Mouse (Mus musculus) hindbrain, embryonic 15.5 days (tissue): ENCODE data around the gene Fbxo10. TPM values are rescaled to one million over a fixed set of nuclear protein-coding genes. Genes with fewer than 3 reads are reported as not detected.
A peak's percentile ranks its signal among the peaks of the same experiment; 100 is the strongest.
"Not testable (repeated sequence)": the region's sequence is repeated elsewhere in the genome, so short reads cannot be mapped to it uniquely, and the experiment has no call there.

Experiments used
- ATAC-seq: fragments of 200-750 bp; cut with Nextera tagmentation; 2 replicates; pipeline ENCODE4 v1.8.0; 2017; ENCODE audit warnings: low read depth, moderate number of reproducible peaks, moderate TSS enrichment; ENCODE audit not compliant: low FRiP score
- H3K27ac ChIP-seq: fragments of 300-500 bp; sonication (generic); replicated peaks from 2 replicates; pipeline ENCODE4 v1.5.1; 2015; ENCODE audit warnings: mild to moderate bottlenecking, inconsistent platforms
- H3K27me3 ChIP-seq: fragments of 300-500 bp; sonication (generic); 2 replicates; pipeline ENCODE4 v1.6.1; 2015; ENCODE audit warnings: control low read depth, inconsistent platforms
- H3K36me3 ChIP-seq: fragments of 300-500 bp; sonication (generic); 2 replicates; pipeline ENCODE4 v1.6.1; 2015; ENCODE audit warnings: control low read depth, inconsistent platforms
- H3K4me1 ChIP-seq: fragments of 300-500 bp; sonication (generic); replicated peaks from 2 replicates; pipeline ENCODE4 v1.6.1; 2015; ENCODE audit warnings: control low read depth, inconsistent platforms
- H3K4me2 ChIP-seq: fragments of 300-500 bp; sonication (generic); 2 replicates; pipeline ENCODE4 v1.6.1; 2015; ENCODE audit warnings: moderate library complexity, mild to moderate bottlenecking, inconsistent platforms
- H3K4me3 ChIP-seq: fragments of 300-500 bp; sonication (generic); 2 replicates; pipeline ENCODE4 v1.5.1; 2015; ENCODE audit warnings: mild to moderate bottlenecking, inconsistent platforms
- H3K9ac ChIP-seq: fragments of 300-500 bp; sonication (generic); 2 replicates; pipeline ENCODE4 v1.6.1; 2015; ENCODE audit warnings: inconsistent platforms
- H3K9me3 ChIP-seq: fragments of 300-500 bp; sonication (generic); 2 replicates; pipeline ENCODE4 v1.6.1; 2016; ENCODE audit warnings: control low read depth, inconsistent platforms
- WGBS: fragments of 180-500 bp; shearing (Covaris S2); methylation state at CpG from one replicate; pipeline ENCODE4 v1.1.7; 2015; 5-methylcytosine and 5-hydroxymethylcytosine counted together
- polyA plus RNA-seq: library from polyadenylated mRNA; unstranded; fragments of >200 nt; fragmentation: Nextera tagmentation; extraction: Ambion mirVana; gene quantifications from 2 replicates; pipeline ENCODE4 v1.2.1, GENCODE M21; 2015

The Fbxo10 gene
- polyA plus RNA-seq, 1 experiment from 2014 or later, result 19.0 TPM

GRCm38 (mm10) chr4:45081041-45081440 lies 3.4 kb downstream of the Fbxo10 start:
- not testable (repeated sequence) for H3K27ac ChIP-seq, H3K9me3 ChIP-seq, H3K9ac ChIP-seq, ATAC-seq, H3K4me3 ChIP-seq, H3K27me3 ChIP-seq, H3K4me2 ChIP-seq, H3K36me3 ChIP-seq
- 95% methylated on average over 4 of the region's 4 CpGs for WGBS
- peaks cover 22% of the 10 kb centered on the region for H3K4me1 ChIP-seq

- Histone ChIP-seq H3K4me1 (peaks cover 9% of the 10 kb centered on the region; the same call in 1 of the 2 replicates), H3K36me3 (no peaks in the 10 kb centered on the region), H3K27me3 (no peaks in the 10 kb centered on the region), H3K27ac (no peak overlapping the region), H3K9ac (no peak overlapping the region), H3K4me2 (no peak overlapping the region), H3K4me3 (no peak overlapping the region), H3K9me3 (no peaks in the 10 kb centered on the region)
- no peak for ATAC-seq
- 79% methylated on average over 6 of the region's 6 CpGs for WGBS
Measured at GRCm38 (mm10) chr4:45073544-45073943, 10.9 kb downstream of the Fbxo10 start.

GRCm38 (mm10) chr4:45072261-45072973 lies 12.0 kb downstream of the Fbxo10 start:
- Histone ChIP-seq H3K4me3 (no peak overlapping the region), H3K27me3 (no peaks in the 10 kb centered on the region), H3K27ac (no peak overlapping the region), H3K36me3 (no peaks in the 10 kb centered on the region), H3K4me1 (peaks cover 9% of the 10 kb centered on the region; the same call in 1 of the 2 replicates), H3K9ac (no peak overlapping the region), H3K9me3 (no peaks in the 10 kb centered on the region), H3K4me2 (no peak overlapping the region)
- 77% methylated on average over 15 of the region's 15 CpGs for WGBS
- no peak for ATAC-seq

- WGBS, result 94% methylated on average over 4 of the region's 4 CpGs
- H3K4me1 ChIP-seq, result peaks cover 9% of the 10 kb centered on the region
- no peak overlapping the region for H3K9ac ChIP-seq
- H3K27me3 ChIP-seq, result no peaks in the 10 kb centered on the region
- H3K9me3 ChIP-seq, result no peaks in the 10 kb centered on the region
- H3K36me3 ChIP-seq, result no peaks in the 10 kb centered on the region
- H3K4me3 ChIP-seq, result no peak overlapping the region
- ATAC-seq, result no peak
- H3K4me2 ChIP-seq, result no peak overlapping the region
- no peak overlapping the region for H3K27ac ChIP-seq
Measured at GRCm38 (mm10) chr4:45067742-45068141, 16.7 kb downstream of the Fbxo10 start.

- Histone ChIP-seq H3K9me3 (no peaks in the 10 kb centered on the region), H3K9ac (no peak overlapping the region), H3K27me3 (no peaks in the 10 kb centered on the region), H3K27ac (no peak overlapping the region), H3K4me2 (no peak overlapping the region), H3K36me3 (peaks cover 8% of the 10 kb centered on the region), H3K4me1 (peaks cover 9% of the 10 kb centered on the region), H3K4me3 (no peak overlapping the region)
- 57% methylated on average over 2 of the region's 2 CpGs for WGBS
- ATAC-seq, result no peak
Measured at GRCm38 (mm10) chr4:45066036-45066730, 18.2 kb downstream of the Fbxo10 start.

GRCm38 (mm10) chr4:45064577-45064976 lies 19.8 kb downstream of the Fbxo10 start:
- ATAC-seq, result no peak
- H3K9me3 ChIP-seq, result no peaks in the 10 kb centered on the region
- H3K4me2 ChIP-seq, result no peak overlapping the region
- no peaks in the 10 kb centered on the region for H3K27me3 ChIP-seq
- WGBS, result 89% methylated on average over 2 of the region's 2 CpGs
- peaks cover 8% of the 10 kb centered on the region for H3K4me1 ChIP-seq
- H3K27ac ChIP-seq, result no peak overlapping the region
- peaks cover 19% of the 10 kb centered on the region for H3K36me3 ChIP-seq
- no peak overlapping the region for H3K4me3 ChIP-seq
- no peak overlapping the region for H3K9ac ChIP-seq

- ATAC-seq, H3K9me3 ChIP-seq, H3K9ac ChIP-seq, H3K4me3 ChIP-seq, H3K27ac ChIP-seq, H3K27me3 ChIP-seq, H3K4me1 ChIP-seq, H3K4me2 ChIP-seq: not testable (repeated sequence)
- whole genome bisulfite sequencing, result 92% methylated on average over 1 of the region's 1 CpGs
- H3K36me3 ChIP-seq, result peaks cover 21% of the 10 kb centered on the region
Measured at GRCm38 (mm10) chr4:45063836-45064235, 20.6 kb downstream of the Fbxo10 start.

- no peak overlapping the region for H3K4me3 ChIP-seq
- no peaks in the 10 kb centered on the region for H3K27me3 ChIP-seq
- no peak for ATAC-seq
- H3K9me3 ChIP-seq, result no peaks in the 10 kb centered on the region
- peaks cover 38% of the 10 kb centered on the region for H3K36me3 ChIP-seq
- whole genome bisulfite sequencing, result 85% methylated on average over 8 of the region's 8 CpGs
- H3K4me1 ChIP-seq, result no peaks in the 10 kb centered on the region
- H3K9ac ChIP-seq, result no peak overlapping the region
- no peak overlapping the region for H3K27ac ChIP-seq
- H3K4me2 ChIP-seq, result no peak overlapping the region
Measured at GRCm38 (mm10) chr4:45055451-45055850, 29.0 kb downstream of the Fbxo10 start.

- H3K36me3 ChIP-seq, result peaks cover 33% of the 10 kb centered on the region
- H3K9me3 ChIP-seq, result no peaks in the 10 kb centered on the region
- H3K4me3 ChIP-seq, result no peak overlapping the region
- H3K27ac ChIP-seq, result no peak overlapping the region
- 58% methylated on average over 3 of the region's 3 CpGs for WGBS
- H3K27me3 ChIP-seq, result no peaks in the 10 kb centered on the region
- no peak overlapping the region for H3K4me2 ChIP-seq
- no peak overlapping the region for H3K9ac ChIP-seq
- no peaks in the 10 kb centered on the region for H3K4me1 ChIP-seq
- ATAC-seq, result peak; percentile 56; the same call in 1 of the 2 replicates
Measured at GRCm38 (mm10) chr4:45054862-45055261, 29.5 kb downstream of the Fbxo10 start.

GRCm38 (mm10) chr4:45047956-45048355 lies 36.4 kb downstream of the Fbxo10 start:
- Histone ChIP-seq H3K4me3 (no peak overlapping the region), H3K9me3 (no peaks in the 10 kb centered on the region), H3K4me2 (no peak overlapping the region), H3K27ac (peak overlapping the region; percentile 36; the same call in 1 of the 2 replicates), H3K36me3 (peaks cover 28% of the 10 kb centered on the region), H3K4me1 (no peaks in the 10 kb centered on the region), H3K9ac (no peak overlapping the region), H3K27me3 (no peaks in the 10 kb centered on the region)
- WGBS, result 72% methylated on average over 9 of the region's 9 CpGs
- ATAC-seq, result no peak

- peaks cover 32% of the 10 kb centered on the region for H3K36me3 ChIP-seq
- no peaks in the 10 kb centered on the region for H3K9me3 ChIP-seq
- no peak for ATAC-seq
- H3K27ac ChIP-seq, result peak overlapping the region; percentile 36; the same call in 1 of the 2 replicates
- no peak overlapping the region for H3K4me2 ChIP-seq
- no peak overlapping the region for H3K9ac ChIP-seq
- 82% methylated on average over 9 of the region's 9 CpGs for WGBS
- no peaks in the 10 kb centered on the region for H3K27me3 ChIP-seq
- H3K4me3 ChIP-seq, result no peak overlapping the region
- no peaks in the 10 kb centered on the region for H3K4me1 ChIP-seq
Measured at GRCm38 (mm10) chr4:45047286-45047887, 37.0 kb downstream of the Fbxo10 start.

GRCm38 (mm10) chr4:45046679-45047078 lies 37.7 kb downstream of the Fbxo10 start:
- H3K4me1 ChIP-seq, result no peaks in the 10 kb centered on the region
- no peak overlapping the region for H3K9ac ChIP-seq
- H3K36me3 ChIP-seq, result peaks cover 33% of the 10 kb centered on the region
- no peak overlapping the region for H3K27ac ChIP-seq
- H3K4me3 ChIP-seq, result no peak overlapping the region
- H3K4me2 ChIP-seq, result no peak overlapping the region
- 93% methylated on average over 5 of the region's 5 CpGs for WGBS
- ATAC-seq, result no peak
- no peaks in the 10 kb centered on the region for H3K27me3 ChIP-seq
- H3K9me3 ChIP-seq, result no peaks in the 10 kb centered on the region
